Mouse (Mus musculus) retina, postnatal 7 days (tissue): ENCODE measurements around the gene Gm47995.

Experiments used
- DNase-seq: peaks from one replicate; pipeline ENCODE4 v3.0.0-alpha.2; 2012; ENCODE audit warnings: low read depth, low spot score

Gm47995 gene

GRCm38 (mm10) chr1:151228320-151228989, 30.2 kb downstream of the Gm47995 start:
- DNase-seq, result no peak

- DNase-seq, result no peak
Observed at GRCm38 (mm10) chr1:151232346-151232745, 34.1 kb downstream of the Gm47995 start.

- DNase-seq, result no peak
Observed at GRCm38 (mm10) chr1:151233756-151234155, 35.5 kb downstream of the Gm47995 start.

- DNase-seq, result no peak
Observed at GRCm38 (mm10) chr1:151235574-151235973, 37.3 kb downstream of the Gm47995 start.

- no peak for DNase-seq
Observed at GRCm38 (mm10) chr1:151236141-151236930, 38.1 kb downstream of the Gm47995 start.

- DNase-seq, result no peak
Observed at GRCm38 (mm10) chr1:151237780-151238179, 39.5 kb downstream of the Gm47995 start.

- no peak for DNase-seq
Observed at GRCm38 (mm10) chr1:151243332-151243731, 45.1 kb downstream of the Gm47995 start.

- no peak for DNase-seq
Observed at GRCm38 (mm10) chr1:151244013-151244412, 45.8 kb downstream of the Gm47995 start.

- DNase-seq, result no peak
Observed at GRCm38 (mm10) chr1:151244761-151245160, 46.5 kb downstream of the Gm47995 start.

- DNase-seq, result no peak
Observed at GRCm38 (mm10) chr1:151245165-151245564, 46.9 kb downstream of the Gm47995 start.

- DNase-seq, result no peak
Observed at GRCm38 (mm10) chr1:151245846-151246245, 47.6 kb downstream of the Gm47995 start.
